Mouse (Mus musculus) left cerebral cortex, postnatal 14 days (tissue): Measurements from ENCODE around the gene Ddx42. TPM values are rescaled to one million over a fixed set of nuclear protein-coding genes. Genes with fewer than 3 reads are reported as not detected.

Experiments used
- DNase-seq, 2 experiments: peaks; one replicate each; pipeline ENCODE4 v3.0.0; 2021 to 2022; ENCODE audit warnings: low spot score in 2 of 2, mixed read lengths in 1 of 2
- intact Hi-C: fragments of 180-260 bp; cut with DNase I; formaldehyde crosslinking; loops from one replicate; pipeline ENCODE4 v1.15.1; 2025
- total RNA-seq, 2 experiments: library from RNA; stranded (reverse); gene quantifications; 2 replicates each; pipeline ENCODE4 v1.2.3; 2021

Gene Ddx42
- total RNA-seq, 2 experiments from 2014 or later = 69.0 to 69.4 TPM

DNA sequence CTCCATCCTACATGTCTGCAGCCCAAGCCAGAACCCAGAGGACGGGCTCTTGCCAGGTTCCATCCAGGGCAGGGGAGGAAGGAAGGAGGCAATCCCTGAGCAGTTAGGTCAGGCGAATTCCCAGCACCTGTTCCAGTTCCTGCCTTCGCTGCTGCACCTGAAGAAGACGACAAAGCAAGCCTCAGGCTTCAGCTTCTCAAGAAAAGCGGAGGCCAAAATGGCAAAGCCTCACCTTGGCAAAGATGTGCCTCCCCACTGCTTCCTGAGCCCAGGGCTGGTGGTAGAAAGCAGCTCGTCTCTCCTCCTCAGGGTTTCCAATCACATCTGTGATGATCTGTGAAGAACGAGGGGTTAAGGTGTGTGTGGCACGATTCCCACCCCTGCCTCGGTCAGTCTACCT lies 47.2 kb downstream of the Ddx42 start:
- intact Hi-C loops = no loop called here
- no peak for DNase-seq

DNA sequence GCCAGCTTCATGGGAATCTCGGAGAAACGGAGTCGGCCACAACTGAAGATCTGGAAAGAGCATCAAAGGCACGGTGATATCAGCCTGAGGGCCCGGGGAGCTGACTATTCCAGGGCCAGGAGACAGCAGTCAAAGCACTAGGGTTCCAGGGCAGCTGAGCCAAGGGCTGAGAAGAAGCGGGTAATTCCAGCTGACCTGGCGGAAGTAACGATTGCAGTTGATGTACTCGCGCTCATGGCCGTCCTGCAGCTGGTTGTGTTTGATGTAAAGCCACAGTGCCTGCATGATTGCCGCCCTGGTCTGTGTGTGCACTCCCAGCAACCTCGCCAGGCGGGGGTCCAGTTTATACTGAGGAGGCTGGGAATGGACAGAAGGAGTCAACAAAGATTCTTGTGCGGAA lies 48.3 kb downstream of the Ddx42 start:
- intact Hi-C loops = no loop called here
- DNase-seq = no peak

DNA sequence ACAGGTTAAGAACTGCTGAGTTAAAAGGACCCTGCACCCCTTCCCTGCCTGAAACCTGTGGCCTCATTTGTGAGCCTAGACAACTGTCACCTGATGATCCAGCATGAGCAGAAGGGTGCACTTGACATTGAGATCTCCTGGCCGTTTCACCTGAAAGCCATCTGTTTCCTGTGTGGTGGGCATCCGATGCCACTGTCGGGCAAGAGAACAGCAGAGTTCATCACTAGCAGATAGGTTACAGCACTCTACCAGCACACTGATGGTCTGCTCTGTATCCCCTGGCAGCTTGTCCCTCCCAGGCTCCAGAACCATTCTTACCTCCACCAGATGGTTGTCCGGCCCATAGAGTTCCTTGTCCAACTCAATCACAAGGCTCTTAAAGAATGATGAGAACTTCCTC lies 48.8 kb downstream of the Ddx42 start:
- DNase-seq = no peak
- intact Hi-C loops = no loop called here

DNA sequence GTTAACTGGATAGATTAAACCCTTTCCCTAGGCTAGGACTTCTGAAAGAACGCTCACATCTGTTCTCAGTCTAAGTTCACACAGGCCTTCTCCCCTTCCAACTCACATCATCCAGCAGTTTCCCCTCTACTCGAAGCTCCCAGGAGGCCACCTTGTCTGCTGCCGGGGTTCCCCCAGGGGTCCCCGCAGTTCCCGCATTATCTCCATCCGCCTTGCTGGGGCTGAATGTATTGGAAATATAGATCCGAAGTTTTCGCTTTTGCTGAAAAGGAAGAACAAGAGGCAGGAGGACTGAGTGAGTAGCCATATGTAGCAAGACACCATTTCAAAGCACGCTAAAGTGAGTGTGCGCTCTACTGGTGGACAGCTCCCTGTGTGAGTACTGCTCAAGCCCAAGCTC lies 49.7 kb downstream of the Ddx42 start:
- no peak for DNase-seq
- intact Hi-C loops = no loop called here

DNA sequence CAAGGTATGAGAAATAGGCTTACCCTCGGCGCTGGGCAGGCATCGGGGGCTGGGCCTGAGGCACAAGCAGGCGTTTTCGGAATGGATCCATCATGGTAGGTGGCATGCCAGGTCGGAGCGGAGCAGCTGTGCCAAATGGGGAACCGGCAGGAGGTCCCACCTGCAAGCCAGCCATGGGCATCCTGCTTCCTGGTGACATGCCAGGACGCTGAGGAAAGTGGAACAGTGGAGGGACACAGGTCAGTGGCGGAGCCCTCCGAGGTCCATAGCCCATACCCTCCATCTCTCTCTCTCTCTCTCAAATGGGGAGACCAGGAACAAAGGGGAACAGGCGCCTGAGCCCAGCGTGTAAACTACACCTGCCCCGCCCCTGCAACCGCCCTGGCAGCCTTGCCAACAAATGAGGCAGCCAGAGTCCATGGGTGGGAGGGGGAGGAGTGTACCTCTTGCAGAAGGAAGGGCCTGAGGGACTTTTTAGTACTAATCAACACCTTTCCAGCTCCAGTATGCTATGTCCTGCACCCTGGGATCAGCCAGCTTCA lies 50.7 kb downstream of the Ddx42 start:
- no peak for DNase-seq
- intact Hi-C loops = no loop called here

DNA sequence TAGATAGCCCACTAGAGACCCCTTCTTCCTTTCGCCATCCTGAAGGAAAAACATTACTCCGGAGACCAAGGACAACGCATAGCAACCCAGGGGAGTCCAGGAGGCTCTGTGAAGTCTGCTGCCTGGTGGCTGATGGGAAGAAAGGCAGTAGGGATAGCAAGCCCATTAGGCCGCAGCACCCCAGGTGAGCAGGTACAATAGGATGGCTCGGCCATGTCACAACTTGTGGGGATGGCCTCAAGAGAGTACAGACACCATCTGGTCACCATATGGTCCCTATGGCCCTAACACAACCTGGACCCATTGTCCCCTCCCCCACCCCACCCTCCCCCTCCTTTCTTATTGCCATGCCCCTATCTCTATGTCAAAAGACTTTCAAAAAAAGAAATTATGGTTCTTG lies 51.1 kb downstream of the Ddx42 start:
- no peak for DNase-seq
- intact Hi-C loops = no loop called here

DNA sequence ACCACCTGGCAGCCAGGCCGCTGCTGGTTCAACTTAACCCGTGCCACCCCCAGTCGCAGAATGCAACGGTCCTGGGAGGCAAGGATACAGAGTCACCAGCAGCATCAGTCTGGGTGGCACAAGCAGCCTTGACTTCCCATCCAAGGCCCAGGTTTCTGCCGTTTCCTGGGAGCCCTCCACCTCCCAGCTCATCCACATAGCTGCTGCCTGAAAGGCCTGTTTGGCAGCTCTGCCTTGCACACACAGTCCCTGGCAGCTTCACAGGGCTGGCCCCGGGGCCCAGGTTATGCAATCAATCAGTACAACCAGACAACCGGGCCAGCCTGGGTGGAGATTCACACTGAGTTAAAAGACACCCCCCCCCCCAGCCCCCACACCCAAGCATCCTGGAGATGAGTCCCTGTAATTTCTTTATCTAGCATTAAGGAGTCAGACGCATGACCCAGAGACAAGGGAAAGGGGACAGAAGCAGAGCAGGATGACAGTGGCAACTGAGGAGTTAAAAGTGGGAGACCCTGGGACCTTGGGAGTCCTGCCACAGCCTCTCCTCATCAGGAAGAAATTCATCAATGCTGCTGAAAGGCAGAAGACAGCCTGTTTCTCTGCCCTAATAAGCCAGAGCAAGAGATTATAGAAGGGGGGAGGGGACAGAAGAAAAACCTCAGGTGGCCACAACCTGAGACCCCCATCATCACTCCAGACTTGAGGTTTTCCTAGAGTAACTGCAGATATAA lies 51.8 kb downstream of the Ddx42 start:
- intact Hi-C loops = no loop called here

DNA sequence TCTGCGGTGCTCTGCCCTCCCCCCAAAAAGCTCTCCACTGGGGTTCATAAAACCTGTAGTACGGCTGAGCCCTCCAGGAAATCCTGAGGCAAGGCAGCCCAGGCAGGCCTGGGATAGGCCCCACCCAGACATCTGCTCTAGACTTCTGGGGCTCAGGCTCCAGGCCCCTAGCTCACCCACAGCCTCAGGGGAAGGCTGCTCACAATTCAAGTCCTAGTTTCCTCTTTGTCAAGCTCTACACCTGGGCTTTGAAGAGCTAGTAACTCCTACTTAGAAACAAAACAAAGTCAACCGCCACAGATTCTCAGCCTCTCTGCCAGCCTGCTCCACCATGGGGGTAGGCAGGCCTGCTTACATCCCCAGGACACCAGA lies 52.3 kb downstream of the Ddx42 start:
- intact Hi-C loops = no loop called here
- no peak for DNase-seq

More for the DNA sequence above, 51.8 kb downstream of the Ddx42 start:
- DNase-seq = peak; percentile 48 to 69

DNA sequence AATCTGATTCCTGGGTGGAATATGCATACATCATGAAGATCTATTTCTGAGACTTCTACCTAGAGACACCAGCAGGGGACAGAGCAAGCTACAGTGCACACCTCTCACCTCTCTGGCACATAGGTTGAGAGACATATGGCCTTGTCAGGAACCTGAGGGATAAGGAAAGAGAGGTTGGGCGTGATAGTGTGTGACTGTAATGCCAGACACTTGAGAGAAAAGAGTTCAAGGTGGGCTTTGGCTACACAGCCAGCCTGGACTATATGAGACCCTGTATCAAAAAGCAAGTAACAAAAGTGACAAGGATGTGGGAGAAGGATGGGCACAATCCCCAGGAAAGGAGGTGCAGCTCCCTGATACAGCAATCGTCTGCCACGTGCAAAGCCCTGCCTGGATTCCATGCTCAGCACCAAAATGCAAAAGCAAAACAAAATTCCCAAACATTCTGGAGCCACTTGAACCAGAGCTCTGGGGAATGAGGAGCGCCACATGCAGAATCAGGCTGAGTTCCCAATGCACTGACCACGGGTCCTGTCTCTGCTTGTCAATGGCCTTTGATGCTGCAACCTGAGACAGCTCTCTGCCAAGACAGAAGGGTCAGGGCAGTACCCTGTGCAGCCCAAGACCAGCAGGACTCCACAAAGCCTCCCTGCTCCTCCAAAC lies 54.5 kb downstream of the Ddx42 start:
- DNase-seq = no peak
- intact Hi-C loops = loop anchor here (10.0 kb wide), 1 partner anchor 344 kb away; the partner anchor contains the start of gene Tex2

DNA sequence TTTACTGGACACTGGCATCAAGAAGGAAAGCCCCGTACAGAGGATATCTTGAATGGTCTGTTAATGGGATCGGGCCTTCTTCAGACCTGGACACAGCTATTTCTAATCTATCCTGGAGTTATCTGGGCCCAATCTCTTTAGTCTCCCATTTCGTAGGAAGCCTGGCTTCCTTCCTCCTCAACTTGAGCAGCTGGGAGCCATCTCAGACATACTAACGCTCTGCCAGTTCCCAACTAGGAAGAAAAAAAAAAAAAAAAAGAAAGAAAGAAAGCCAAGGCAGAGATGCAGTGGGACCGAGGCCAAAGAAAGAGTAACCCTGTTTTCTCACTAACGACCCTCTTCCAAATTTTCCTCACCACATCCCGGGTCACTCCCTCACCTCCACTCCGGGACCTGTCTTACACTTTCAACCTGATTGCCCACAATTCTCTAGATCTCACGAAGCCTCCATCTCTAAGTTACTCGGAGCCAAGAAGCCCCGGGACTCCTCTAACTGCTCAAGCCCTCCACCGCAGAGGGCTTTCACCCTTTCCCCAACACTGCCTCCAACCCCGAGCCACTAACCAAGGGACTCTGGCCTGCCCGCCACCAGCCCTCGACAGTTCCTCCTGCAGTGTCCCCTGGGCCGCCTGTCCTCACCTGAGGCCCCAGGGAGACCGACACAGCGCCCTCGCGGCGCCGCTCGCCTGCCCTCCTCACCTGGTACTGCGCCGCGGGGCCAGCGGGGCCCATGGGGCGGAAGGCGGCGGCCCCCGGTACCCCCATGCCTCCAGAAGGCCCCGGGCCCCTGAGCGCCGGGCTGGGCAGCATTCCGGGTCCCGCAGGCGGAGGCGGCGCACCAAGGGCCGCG lies 55.3 kb downstream of the Ddx42 start:
- no peak for DNase-seq
- intact Hi-C loops = loop anchor here (10.0 kb wide), 1 partner anchor 343 kb away; the partner anchor contains the start of gene Tex2

DNA sequence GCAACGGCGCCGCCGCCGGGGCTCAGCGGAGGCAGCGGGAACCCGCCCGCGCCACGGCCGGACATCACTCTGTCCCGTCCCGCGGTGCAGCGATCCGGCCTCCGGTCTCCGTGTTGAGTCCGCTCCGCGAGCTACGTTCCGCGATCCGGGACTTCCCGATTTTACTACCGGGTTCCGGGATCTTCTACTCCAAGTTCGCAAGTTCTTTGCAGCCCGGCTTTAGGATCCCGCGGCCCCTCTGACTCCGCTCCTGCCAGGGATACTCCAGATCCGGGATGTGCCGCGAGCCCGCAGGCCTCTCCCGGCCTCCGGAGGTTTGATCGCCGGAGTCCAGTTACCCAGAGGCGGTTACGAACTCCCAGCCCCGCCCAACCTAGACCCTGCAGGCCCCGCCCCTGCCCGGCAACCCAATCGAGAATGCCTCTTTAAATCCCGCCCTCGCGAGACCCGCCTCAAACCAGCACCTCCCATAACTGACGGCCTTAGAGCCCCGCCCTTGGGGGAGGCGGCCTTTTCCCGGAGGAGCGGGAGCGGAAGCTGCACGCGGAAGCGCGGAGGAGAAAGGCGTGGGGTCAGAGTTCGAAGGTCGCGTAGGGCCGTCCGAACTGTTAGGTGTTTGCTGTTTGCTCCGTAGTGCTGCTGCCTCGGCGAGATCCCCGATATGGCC lies 56.1 kb downstream of the Ddx42 start, which contains the start of gene Smarcd2:
Gene Smarcd2, minus strand, starts transcription at position 329 of the 667 bp plus-strand sequence.
- intact Hi-C loops = loop anchor here (10.0 kb wide), 1 partner anchor 342 kb away; the partner anchor contains the start of gene Tex2
- DNase-seq = peak; percentile 98 to 99

DNA sequence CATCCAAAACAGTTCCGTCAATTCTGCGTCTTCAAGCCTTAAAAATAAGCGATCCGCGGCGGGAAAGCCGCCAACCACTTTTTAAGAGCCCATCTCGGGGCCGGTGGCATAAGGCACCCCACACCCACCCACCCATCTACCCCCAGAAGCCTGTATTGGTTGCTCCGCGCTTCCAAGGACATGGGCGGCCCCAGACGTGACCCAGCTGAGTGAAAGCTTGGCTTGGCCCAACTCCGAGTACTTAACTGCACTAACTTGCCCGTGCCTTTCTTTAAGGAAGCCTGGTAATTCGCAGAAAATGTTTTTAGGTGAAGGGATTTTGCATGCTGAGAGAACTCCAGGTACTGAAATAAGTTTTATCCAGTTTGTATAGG lies 56.6 kb downstream of the Ddx42 start:
- intact Hi-C loops = loop anchor here (10.0 kb wide), 1 partner anchor 342 kb away; the partner anchor contains the start of gene Tex2
- DNase-seq = no peak

DNA sequence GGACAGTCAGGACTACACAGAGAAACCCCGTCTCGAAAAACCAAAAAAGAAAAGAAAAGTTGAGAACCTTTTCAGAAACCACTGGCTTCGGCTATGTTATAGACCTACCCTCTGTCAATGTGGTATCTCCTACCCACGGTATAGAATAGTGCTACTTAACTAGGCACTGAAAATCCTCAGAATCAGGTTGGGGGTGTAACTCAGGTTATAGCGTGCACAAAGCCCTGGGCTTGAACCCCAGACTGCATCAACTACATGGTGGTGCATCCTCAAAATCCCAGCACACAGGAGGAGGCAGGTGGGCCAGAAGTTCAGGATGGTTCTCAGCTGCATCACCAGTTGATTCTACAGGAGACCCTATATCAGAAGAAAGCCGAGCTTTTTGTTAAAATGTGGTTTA lies 57.1 kb downstream of the Ddx42 start:
- intact Hi-C loops = loop anchor here (10.0 kb wide), 1 partner anchor 341 kb away; the partner anchor contains the start of gene Tex2
- DNase-seq = no peak

DNA sequence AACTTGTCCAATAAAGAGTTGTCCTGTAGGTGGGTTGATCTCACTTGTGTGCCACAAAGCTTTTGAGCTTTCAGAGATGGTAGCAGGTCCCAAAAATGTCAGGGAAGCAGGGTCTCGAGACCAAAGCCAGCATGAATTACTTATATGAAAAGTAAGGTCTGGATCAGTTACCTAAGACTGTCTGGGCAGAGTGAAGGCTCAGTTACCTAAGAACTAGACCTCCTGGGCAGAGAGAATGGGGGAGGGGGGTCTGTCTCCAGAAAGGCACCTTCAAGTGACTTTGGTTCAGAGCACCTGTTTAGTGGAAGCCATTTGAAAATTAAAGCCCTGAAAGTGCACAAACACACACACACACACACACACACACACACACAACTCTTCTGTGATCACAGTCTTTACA lies 57.6 kb downstream of the Ddx42 start:
- intact Hi-C loops = loop anchor here (10.0 kb wide), 1 partner anchor 340 kb away; the partner anchor contains the start of gene Tex2
- no peak for DNase-seq

DNA sequence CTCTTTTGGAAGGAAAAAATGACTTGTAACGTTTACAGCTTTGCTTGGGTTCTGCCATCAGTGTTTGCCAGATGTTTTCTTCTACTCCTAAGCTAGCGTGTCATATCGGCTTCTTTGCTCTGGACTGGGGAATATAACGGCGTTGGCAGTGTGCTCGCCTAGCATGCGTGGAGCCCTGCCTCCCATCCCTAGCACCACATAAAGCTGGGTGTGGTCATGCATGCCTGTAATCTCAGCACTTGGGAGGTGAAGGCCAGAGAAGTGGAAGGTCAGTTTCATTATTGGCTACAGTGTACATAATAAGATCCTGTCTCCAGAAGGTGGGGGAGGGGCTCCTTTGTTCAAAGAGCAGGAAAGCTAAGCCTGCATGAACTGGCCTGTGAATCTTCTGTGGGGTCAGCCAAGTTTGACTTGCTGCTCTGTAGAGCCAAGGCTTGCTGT lies 58.3 kb downstream of the Ddx42 start:
- intact Hi-C loops = loop anchor here (10.0 kb wide), 1 partner anchor 340 kb away; the partner anchor contains the start of gene Tex2
- no peak for DNase-seq

DNA sequence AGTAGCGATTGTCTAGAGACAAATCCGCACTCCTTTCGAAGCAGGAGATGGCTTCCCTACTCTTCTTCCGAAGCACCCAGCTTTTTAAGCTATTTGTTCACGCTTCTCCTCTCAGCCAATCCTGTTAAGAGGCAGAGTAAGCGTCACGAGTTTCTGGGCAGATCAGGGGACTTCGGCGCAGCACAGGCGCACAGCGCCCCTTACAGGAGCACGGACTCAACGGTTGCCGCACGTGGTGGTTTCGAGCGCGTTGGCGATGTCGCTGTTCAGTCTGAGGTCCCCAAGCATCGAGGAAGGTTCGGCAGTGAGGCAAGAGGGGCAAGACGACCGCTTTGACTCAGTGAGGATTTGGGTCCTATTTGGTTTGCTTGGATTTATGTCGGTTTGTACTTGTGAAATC lies 59.7 kb downstream of the Ddx42 start, which contains the start of gene Tcam1:
Gene Tcam1, plus strand, starts transcription at position 219 of the 400 bp plus-strand sequence.
- DNase-seq = peak; percentile 96
- intact Hi-C loops = loop anchor here (10.0 kb wide), 1 partner anchor 338 kb away; the partner anchor contains the start of gene Tex2

DNA sequence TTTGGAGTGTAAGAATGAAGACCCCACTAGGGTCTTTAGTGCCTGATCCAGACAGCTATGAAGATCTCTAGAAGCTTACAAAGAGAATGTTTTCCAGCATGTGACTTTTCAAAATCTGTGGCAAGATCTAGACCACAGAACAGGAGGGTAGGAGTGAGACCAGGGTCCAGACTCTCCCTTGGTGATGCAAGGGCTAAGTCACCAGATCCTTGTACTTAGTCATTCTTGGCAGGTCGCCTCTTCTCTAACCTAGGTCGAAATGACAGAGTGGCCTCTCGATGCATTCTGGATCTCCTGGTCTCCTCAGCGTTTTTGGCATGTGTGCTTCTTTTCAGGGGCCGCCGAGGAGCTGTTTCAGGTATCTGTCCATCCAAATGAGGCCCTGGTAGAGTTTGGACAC lies 65.7 kb downstream of the Ddx42 start:
- intact Hi-C loops = no loop called here
- DNase-seq = no peak

DNA sequence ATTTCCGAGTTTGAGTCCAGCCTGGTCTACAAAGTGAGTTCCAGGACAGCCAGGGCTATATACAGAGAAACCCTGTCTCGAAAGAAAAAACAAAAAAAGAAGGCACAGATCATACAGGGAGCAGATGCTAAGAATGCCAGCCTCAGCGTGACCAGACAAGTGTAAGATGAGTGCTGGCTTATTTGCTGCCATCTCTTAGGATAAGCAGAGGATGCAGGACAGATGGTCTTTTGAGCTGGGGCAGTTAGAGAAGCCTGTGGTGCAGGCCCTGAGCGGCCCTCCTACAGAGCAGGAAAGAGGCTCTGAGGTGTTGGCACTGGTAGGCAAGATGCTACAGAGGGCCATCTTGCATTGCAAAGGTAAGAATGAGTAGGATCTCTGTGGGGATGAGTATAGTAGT lies 66.6 kb downstream of the Ddx42 start:
- no peak for DNase-seq
- intact Hi-C loops = no loop called here

DNA sequence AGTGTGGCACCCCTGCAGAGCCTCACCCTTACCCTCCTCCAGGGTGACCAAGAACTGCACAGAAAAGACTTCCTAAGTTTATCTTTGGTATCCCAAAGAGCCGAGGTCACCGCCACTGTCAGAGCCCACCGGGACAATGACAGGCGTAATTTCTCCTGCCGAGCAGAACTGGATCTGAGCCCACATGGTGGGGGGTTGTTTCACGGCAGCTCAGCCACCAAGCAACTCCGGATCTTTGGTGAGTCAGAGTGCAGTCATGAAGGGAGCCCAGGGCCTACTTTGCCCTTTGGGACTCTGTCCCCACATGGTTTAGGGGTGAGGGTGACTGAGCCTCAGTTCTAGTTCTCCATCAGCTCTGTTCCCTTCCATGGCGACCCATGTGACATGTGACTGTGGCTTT lies 67.4 kb downstream of the Ddx42 start:
- intact Hi-C loops = no loop called here
- no peak for DNase-seq
